In genomic region chr3:83209646-83210045, GRCm38 (mm10) we compare ENCODE assay signal across 13 mouse cellular contexts.
DNase-seq lines count a peak whose midpoint lies in the region; ATAC-seq and TF ChIP-seq lines count a peak whose summit lies in the region.
"Had no signal": no experiment of that assay in that cellular context is flagged by ENCODE, and none has a peak within 500 bp of the region (broad histone marks: within the 10 kb centered on the region; RNA-seq: fewer than 3 reads in every experiment).

No protein-coding gene starts in this region.

- H3K27ac ChIP-seq in neural tube, embryonic 11.5 days (ENCODE audit: low read depth, low read length): no peak overlapping the region
- H3K27ac ChIP-seq in midbrain, postnatal 0 days (ENCODE audit: low read depth, low read length): no peak overlapping the region
- H3K27ac ChIP-seq: lung, embryonic 15.5 days had no signal

- H3K9me3 ChIP-seq in neural tube, embryonic 11.5 days (ENCODE audit: control insufficient read depth, low read length): no peaks in the 10 kb centered on the region
- no peaks in the 10 kb centered on the region for H3K9me3 ChIP-seq in midbrain, postnatal 0 days (ENCODE audit: low read length)
- H3K9me3 ChIP-seq: G1E; lung, embryonic 15.5 days had no signal

- DNase-seq in embryo, embryonic 10 days (ENCODE audit: low spot score): peak; percentile 24
- no peak for DNase-seq in embryo, embryonic 11 days
- peak; percentile 37 for DNase-seq in neural tube, embryonic 11.5 days (ENCODE audit: low spot score)
- no peak for DNase-seq in neural tube, embryonic 10.5 days (ENCODE audit: extremely low spot score, low spot score)
- DNase-seq in heart, postnatal 25 days (ENCODE audit: low spot score): peak; percentile 17
- DNase-seq in midbrain, postnatal 0 days (ENCODE audit: low spot score): no peak
- no peak for DNase-seq in ovary, postnatal 14 days (ENCODE audit: low spot score)
- DNase-seq in frontal cortex, postnatal 25 days (ENCODE audit: low spot score in 2 of 2): no peak
- DNase-seq: cerebellum, postnatal 25 days; gastrocnemius, postnatal 14 days; thymus, adult 2 months had no signal

- H3K27me3 ChIP-seq in neural tube, embryonic 11.5 days (ENCODE audit: control insufficient read depth, insufficient read depth, low read length): no peaks in the 10 kb centered on the region
- H3K27me3 ChIP-seq in midbrain, postnatal 0 days (ENCODE audit: insufficient read depth, low read length): no peaks in the 10 kb centered on the region
- H3K27me3 ChIP-seq: lung, embryonic 15.5 days had no signal

- no peak overlapping the region for H3K9ac ChIP-seq in neural tube, embryonic 11.5 days (ENCODE audit: low read length)
- no peak overlapping the region for H3K9ac ChIP-seq in midbrain, postnatal 0 days (replicated peaks; ENCODE audit: low read length, poor library complexity, severe bottlenecking)
- H3K9ac ChIP-seq: lung, embryonic 15.5 days had no signal

- H3K4me3 ChIP-seq in neural tube, embryonic 11.5 days (ENCODE audit: low read depth, low read length): no peak overlapping the region
- no peak overlapping the region for H3K4me3 ChIP-seq in midbrain, postnatal 0 days (ENCODE audit: low read depth, low read length)
- H3K4me3 ChIP-seq: lung, embryonic 15.5 days had no signal

- no peaks in the 10 kb centered on the region for H3K36me3 ChIP-seq in neural tube, embryonic 11.5 days (ENCODE audit: control insufficient read depth, insufficient read depth, low read length)
- H3K36me3 ChIP-seq in midbrain, postnatal 0 days (ENCODE audit: insufficient read depth, low read length): no peaks in the 10 kb centered on the region
- H3K36me3 ChIP-seq: G1E; lung, embryonic 15.5 days had no signal

- no peak for ATAC-seq in neural tube, embryonic 11.5 days (ENCODE audit: insufficient read depth, low FRiP score, low TSS enrichment)
- no peak for ATAC-seq in midbrain, postnatal 0 days (ENCODE audit: low FRiP score)

- 58% methylated on average over 9 of the region's 9 CpGs for WGBS in neural tube, embryonic 11.5 days
- WGBS in midbrain, postnatal 0 days: 69% methylated on average over 9 of the region's 9 CpGs

- TF ChIP-seq CTCF in midbrain, postnatal 0 days (IDR thresholded peaks at IDR 0.05): no peak

- peaks cover 7% of the 10 kb centered on the region; the same call in 1 of the 2 replicates for H3K4me1 ChIP-seq in neural tube, embryonic 11.5 days (ENCODE audit: control insufficient read depth, insufficient read depth, low read length)
- H3K4me1 ChIP-seq in midbrain, postnatal 0 days (ENCODE audit: insufficient read depth, low read length): no peaks in the 10 kb centered on the region

- intact Hi-C loops in heart, postnatal 25 days (cut with DNase I): no loop called here

- no peak overlapping the region for H3K4me2 ChIP-seq in neural tube, embryonic 11.5 days (ENCODE audit: low read depth)
- H3K4me2 ChIP-seq in midbrain, postnatal 0 days (ENCODE audit: low read depth, low read length, poor library complexity, severe bottlenecking): no peak overlapping the region
- H3K4me2 ChIP-seq: lung, embryonic 15.5 days had no signal

Comparison
In these comparisons a context has a peak if more than half of its experiments do, and no peak if none do; other contexts are left out.
1. DNase-seq: peak in embryo, embryonic 10 days (single experiment), neural tube, embryonic 11.5 days (single experiment) and heart, postnatal 25 days (single experiment); none in embryo, embryonic 11 days (single experiment), neural tube, embryonic 10.5 days (single experiment), midbrain, postnatal 0 days (single experiment), ovary, postnatal 14 days (single experiment) and frontal cortex, postnatal 25 days (0 of 2).